Mouse (Mus musculus) stomach, postnatal 0 days (tissue): ENCODE results near the gene Map1b.

ENCODE experiments used
- CTCF ChIP-seq: IDR thresholded peaks from 2 replicates; pipeline ENCODE4 v1.5.1; 2016; ENCODE audit warnings: antibody characterized with exemption, low read depth, mild to moderate bottlenecking, moderate library complexity
- EP300 ChIP-seq: optimal IDR thresholded peaks from 2 replicates; pipeline ENCODE3; 2016; ENCODE audit warnings: antibody characterized with exemption

- TF ChIP-seq CTCF, result no peak
- no peak for TF ChIP-seq EP300
Measured at GRCm38 (mm10) chr13:99537908-99538513, 21.7 kb upstream of the Map1b start.
